Mouse (Mus musculus) cerebellum, postnatal 10 days (tissue): Measurements from ENCODE around the gene Rraga.
A peak's percentile ranks its signal among the peaks of the same experiment; 100 is the strongest.
"Not testable (repeated sequence)": the region's sequence is repeated elsewhere in the genome, so short reads cannot be mapped to it uniquely, and the experiment has no call there.

Source experiments
- DNase-seq, 2 experiments: peaks; one replicate each; pipeline ENCODE4 v3.0.0; 2021; ENCODE audit warnings: mixed read lengths in 2 of 2

Gene Rraga

GRCm38 (mm10) chr4:86591304-86591703 is 15.8 kb downstream of the Rraga start:
- DNase-seq, result no peak

- peak; percentile 91 to 95 for DNase-seq
Observed at GRCm38 (mm10) chr4:86611524-86612288, 36.2 kb downstream of the Rraga start, which contains the start of gene Haus6. TSS of gene Haus6 (minus strand) at chr4:86612055.

GRCm38 (mm10) chr4:86612289-86612620 is 36.8 kb downstream of the Rraga start:
- no peak for DNase-seq

GRCm38 (mm10) chr4:86620506-86620905 is 45.0 kb downstream of the Rraga start:
- DNase-seq, result no peak

GRCm38 (mm10) chr4:86622116-86622515 is 46.6 kb downstream of the Rraga start:
- no peak for DNase-seq

- not testable (repeated sequence) for DNase-seq
Observed at GRCm38 (mm10) chr4:86622532-86622931, 47.1 kb downstream of the Rraga start.

GRCm38 (mm10) chr4:86625463-86625862 is 50.0 kb downstream of the Rraga start:
- no peak for DNase-seq

- not testable (repeated sequence) for DNase-seq
Observed at GRCm38 (mm10) chr4:86626496-86626895, 51.0 kb downstream of the Rraga start.
